Mouse (Mus musculus) cerebellum, adult (tissue): ENCODE measurements at regions not wholly inside any gene's neighbourhood (a gene's known extent, or its start where the extent isn't known, plus 50 kb on each side); places are given as distances from the start of the nearest gene placed in this dataset.

Experiments used
- ATAC-seq: cut with Nextera tagmentation; 2 replicates; pipeline ENCODE4 v1.9.2; 2017; ENCODE audit warnings: mild to moderate bottlenecking, moderate library complexity, mixed read lengths; ENCODE audit not compliant: insufficient number of reproducible peaks, low FRiP score, low TSS enrichment

DNA sequence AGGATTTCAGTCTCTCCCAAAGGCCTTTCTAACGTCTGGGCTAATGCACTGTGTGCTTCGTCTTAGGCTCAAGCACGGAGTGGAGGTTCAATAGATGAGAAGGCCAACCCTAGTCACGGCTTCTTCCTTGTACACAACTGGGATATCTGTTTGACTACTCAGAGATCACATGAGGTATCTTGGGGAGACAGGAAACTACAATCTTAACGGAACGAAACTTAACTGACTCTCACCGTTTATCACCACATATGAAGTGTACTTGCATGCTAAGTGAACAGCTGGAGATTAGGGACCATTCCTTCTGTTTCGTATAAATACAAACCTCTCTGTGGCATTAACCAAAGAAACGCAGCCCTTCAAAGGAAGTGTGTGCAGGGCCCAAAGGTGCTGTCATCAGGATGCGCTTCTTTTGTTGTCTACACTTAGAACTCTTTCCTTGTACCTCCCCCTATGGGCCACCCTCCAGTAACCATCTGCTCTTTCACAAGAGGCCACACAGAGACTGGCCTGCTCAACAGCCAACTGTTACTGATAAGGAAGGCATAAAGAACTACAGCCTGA lies 55.8 kb upstream of the Cdkn2b start:
- ATAC-seq: no peak

- ATAC-seq: no peak
Measured at GRCm38 (mm10) chr4:89365875-89366274, 55.0 kb upstream of the Cdkn2b start.

DNA sequence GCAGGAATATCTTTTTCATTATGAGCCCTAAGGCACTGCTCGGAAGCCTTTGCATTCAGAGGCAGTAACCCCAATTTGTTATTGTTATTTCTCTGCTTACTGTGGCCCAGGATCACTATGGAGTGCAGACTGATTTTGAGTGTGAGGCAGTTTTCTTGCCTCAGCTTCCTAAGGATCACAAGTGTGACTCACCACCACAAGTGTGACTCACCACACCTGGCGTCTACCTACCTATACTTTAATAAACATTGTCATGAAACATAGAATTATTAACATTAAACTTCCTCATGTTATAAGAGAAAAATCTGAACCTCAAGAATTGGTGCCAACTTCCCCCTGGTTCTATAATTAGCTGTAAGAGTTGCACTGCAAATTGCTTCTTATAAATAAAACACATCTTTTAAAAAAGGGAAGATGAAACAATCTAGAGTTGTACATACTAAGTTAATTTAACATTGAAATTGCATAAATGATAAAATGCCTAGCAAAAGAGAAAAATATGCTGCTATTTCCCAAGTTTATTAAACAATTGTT lies 52.4 kb upstream of the Cdkn2b start:
- ATAC-seq: no peak

DNA sequence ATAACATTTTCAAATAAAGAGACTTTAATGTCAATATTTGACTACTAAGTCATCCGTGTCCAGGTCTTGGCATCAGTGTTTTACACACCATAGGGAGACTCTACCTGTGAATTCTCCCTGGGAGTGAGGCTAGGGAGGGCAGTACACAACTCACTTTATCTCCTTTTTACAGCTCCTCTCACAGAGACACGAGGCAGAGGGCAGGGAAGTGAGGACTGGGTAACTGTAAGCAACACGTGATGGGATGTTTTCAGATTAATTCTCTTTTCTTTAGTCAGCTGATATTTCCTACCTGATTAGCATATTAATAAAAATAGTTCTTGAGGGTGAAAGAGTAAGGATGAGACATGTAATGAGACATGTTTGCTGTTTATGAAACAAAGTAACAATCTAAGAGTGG lies 51.8 kb upstream of the Cdkn2b start:
- no peak for ATAC-seq

GRCm38 (mm10) chr4:89361316-89361715 lies 50.5 kb upstream of the Cdkn2b start:
- ATAC-seq: no peak
